Mouse (Mus musculus): ENCODE measurements around the gene Bptf. TPM values are rescaled to one million over a fixed set of nuclear protein-coding genes. Genes with fewer than 3 reads are reported as not detected.

The Bptf gene
- total RNA-seq, 2 experiments from 2014 or later = 25.9 to 27.7 TPM

GRCm38 (mm10) chr11:107124327-107124731, 7.6 kb downstream of the Bptf start:
- intact Hi-C loops (cut with DNase I) = no loop called here
- peak; percentile 34 to 42 for DNase-seq

GRCm38 (mm10) chr11:107117789-107118188, 14.1 kb downstream of the Bptf start:
- intact Hi-C loops (cut with DNase I) = no loop called here
- no peak for DNase-seq

- intact Hi-C loops (cut with DNase I) = no loop called here
- DNase-seq = no peak
Observed at GRCm38 (mm10) chr11:107113881-107114557, 17.9 kb downstream of the Bptf start.

GRCm38 (mm10) chr11:107113112-107113511, 18.8 kb downstream of the Bptf start:
- intact Hi-C loops (cut with DNase I) = no loop called here
- no peak for DNase-seq

GRCm38 (mm10) chr11:107109669-107110068, 22.3 kb downstream of the Bptf start:
- intact Hi-C loops (cut with DNase I) = loop anchor here (5.0 kb wide), 1 partner anchor 43 kb away; no protein-coding TSS in a partner anchor
- DNase-seq = no peak

- intact Hi-C loops (cut with DNase I) = loop anchor here (5.0 kb wide), 1 partner anchor 43 kb away; no protein-coding TSS in a partner anchor
- no peak for DNase-seq
Observed at GRCm38 (mm10) chr11:107108892-107109291, 23.0 kb downstream of the Bptf start.

GRCm38 (mm10) chr11:107107725-107108078, 24.2 kb downstream of the Bptf start:
- intact Hi-C loops (cut with DNase I) = loop anchor here (5.0 kb wide), 1 partner anchor 45 kb away; no protein-coding TSS in a partner anchor
- DNase-seq = no peak

- no peak for DNase-seq
- intact Hi-C loops (cut with DNase I) = loop anchor here (5.0 kb wide), 1 partner anchor 45 kb away; no protein-coding TSS in a partner anchor
Observed at GRCm38 (mm10) chr11:107106978-107107724, 24.8 kb downstream of the Bptf start.

- intact Hi-C loops (cut with DNase I) = loop anchor here (5.0 kb wide), 1 partner anchor 46 kb away; no protein-coding TSS in a partner anchor
- DNase-seq = no peak
Observed at GRCm38 (mm10) chr11:107106461-107106860, 25.5 kb downstream of the Bptf start.

GRCm38 (mm10) chr11:107105227-107105626, 26.7 kb downstream of the Bptf start:
- intact Hi-C loops (cut with DNase I) = loop anchor here (2.0 to 5.0 kb wide), 2 partner anchors 28 to 47 kb away; partner anchors contain the start of gene Bptf
- peak; percentile 72 to 82 for DNase-seq

GRCm38 (mm10) chr11:107103736-107104135, 28.2 kb downstream of the Bptf start:
- intact Hi-C loops (cut with DNase I) = loop anchor here (2.0 kb wide), 1 partner anchor 29 kb away; the partner anchor contains the start of gene Bptf
- DNase-seq = no peak

GRCm38 (mm10) chr11:107103224-107103589, 28.7 kb downstream of the Bptf start:
- intact Hi-C loops (cut with DNase I) = no loop called here

GRCm38 (mm10) chr11:107102465-107103223, 29.3 kb downstream of the Bptf start:
- intact Hi-C loops (cut with DNase I) = no loop called here
- peak in 1 of 2 experiments; percentile 29 for DNase-seq

More at GRCm38 (mm10) chr11:107103224-107103589, 28.7 kb downstream of the Bptf start:
- no peak for DNase-seq

GRCm38 (mm10) chr11:107096973-107097372, 35.0 kb downstream of the Bptf start:
- no peak for DNase-seq
- intact Hi-C loops (cut with DNase I) = no loop called here

- DNase-seq = no peak
- intact Hi-C loops (cut with DNase I) = no loop called here
Observed at GRCm38 (mm10) chr11:107093871-107094270, 38.1 kb downstream of the Bptf start.

- intact Hi-C loops (cut with DNase I) = no loop called here
Observed at GRCm38 (mm10) chr11:107092637-107093036, 39.3 kb downstream of the Bptf start.

GRCm38 (mm10) chr11:107085866-107086265, 46.1 kb downstream of the Bptf start:
- no peak for DNase-seq
- intact Hi-C loops (cut with DNase I) = no loop called here

More at GRCm38 (mm10) chr11:107092637-107093036, 39.3 kb downstream of the Bptf start:
- no peak for DNase-seq

GRCm38 (mm10) chr11:107083480-107083879, 48.4 kb downstream of the Bptf start:
- DNase-seq = no peak
- intact Hi-C loops (cut with DNase I) = no loop called here

- intact Hi-C loops (cut with DNase I) = no loop called here
- no peak for DNase-seq
Observed at GRCm38 (mm10) chr11:107065216-107065785, 66.6 kb downstream of the Bptf start.

- intact Hi-C loops (cut with DNase I) = no loop called here
- no peak for DNase-seq
Observed at GRCm38 (mm10) chr11:107064590-107064989, 67.3 kb downstream of the Bptf start.

Measured in heart, postnatal 36 days (tissue).